Mouse (Mus musculus) midbrain, embryonic 11.5 days (tissue): ENCODE results near the gene Gm19426. TPM values are rescaled to one million over a fixed set of nuclear protein-coding genes. Genes with fewer than 3 reads are reported as not detected.

ENCODE experiments used
- ATAC-seq: fragments of 200-750 bp; cut with Nextera tagmentation; 2 replicates; pipeline ENCODE4 v1.8.0; 2017; ENCODE audit warnings: moderate TSS enrichment, moderate library complexity; ENCODE audit not compliant: low FRiP score
- DNase-seq: peaks from one replicate; pipeline ENCODE4 v3.0.0; 2015; ENCODE audit warnings: low spot score; ENCODE audit errors: missing footprints
- H3K27ac ChIP-seq: fragments of 300-500 bp; sonication (generic); 2 replicates; pipeline ENCODE4 v1.5.1; 2014; ENCODE audit warnings: low read depth, low read length
- H3K27me3 ChIP-seq: fragments of 300-500 bp; sonication (generic); 2 replicates; pipeline ENCODE4 v1.6.1; 2014; ENCODE audit warnings: mild to moderate bottlenecking, low read length, moderate library complexity, mixed read lengths; ENCODE audit not compliant: control insufficient read depth, insufficient read depth
- H3K36me3 ChIP-seq: fragments of 300-500 bp; sonication (generic); 2 replicates; pipeline ENCODE4 v1.6.1; 2014; ENCODE audit warnings: mild to moderate bottlenecking, low read length, moderate library complexity, mixed read lengths; ENCODE audit not compliant: control insufficient read depth, insufficient read depth
- H3K4me1 ChIP-seq: fragments of 300-500 bp; sonication (generic); 2 replicates; pipeline ENCODE4 v1.6.1; 2014; ENCODE audit warnings: low read length; ENCODE audit not compliant: control insufficient read depth, insufficient read depth
- H3K4me2 ChIP-seq: fragments of 300-500 bp; sonication (generic); 2 replicates; pipeline ENCODE4 v1.6.1; 2014; ENCODE audit warnings: mild to moderate bottlenecking, moderate library complexity
- H3K4me3 ChIP-seq: fragments of 300-500 bp; sonication (generic); 2 replicates; pipeline ENCODE4 v1.5.1; 2014; ENCODE audit warnings: low read depth, low read length
- H3K9ac ChIP-seq: fragments of 300-500 bp; sonication (generic); 2 replicates; pipeline ENCODE4 v1.6.1; 2014; ENCODE audit warnings: low read length
- H3K9me3 ChIP-seq: fragments of 300-500 bp; sonication (generic); 2 replicates; pipeline ENCODE4 v1.6.1; 2016; ENCODE audit warnings: low read length; ENCODE audit not compliant: control insufficient read depth
- WGBS: fragments of 180-500 bp; shearing (Covaris S2); extraction: QIAGEN DNeasy Blood & Tissue Kit; methylation state at CpG from one replicate; pipeline ENCODE4 v1.1.7; 2014; 5-methylcytosine and 5-hydroxymethylcytosine counted together
- polyA plus RNA-seq: library from polyadenylated mRNA; unstranded; fragments of >200 nt; fragmentation: Nextera tagmentation; extraction: Ambion mirVana; gene quantifications from 2 replicates; pipeline ENCODE4 v1.2.1, GENCODE M21; 2014

Gm19426 gene
- polyA plus RNA-seq, 1 experiment from 2014 or later: 6.5 TPM

GRCm38 (mm10) chr2:84775665-84776064 is 32.2 kb upstream of the Gm19426 start:
- no peaks in the 10 kb centered on the region for H3K27me3 ChIP-seq
- H3K9me3 ChIP-seq: no peaks in the 10 kb centered on the region
- no peak overlapping the region for H3K4me3 ChIP-seq
- 83% methylated on average over 6 of the region's 6 CpGs for WGBS
- H3K4me1 ChIP-seq: peaks cover 9% of the 10 kb centered on the region
- H3K36me3 ChIP-seq: no peaks in the 10 kb centered on the region
- ATAC-seq (no peak), DNase-seq (no peak)
- H3K27ac ChIP-seq: peak overlapping the region; percentile 52; the same call in 1 of the 2 replicates
- no peak overlapping the region for H3K4me2 ChIP-seq
- no peak overlapping the region for H3K9ac ChIP-seq

- Histone ChIP-seq H3K9ac (peak within 1 kb of the TSS; percentile 62), H3K27me3 (no peaks in the 10 kb centered on the region), H3K9me3 (no peaks in the 10 kb centered on the region), H3K4me1 (peaks cover 9% of the 10 kb centered on the region), H3K4me2 (peak within 1 kb of the TSS; percentile 49), H3K4me3 (peak within 1 kb of the TSS; percentile 23), H3K27ac (peak within 1 kb of the TSS; percentile 89), H3K36me3 (no peaks in the 10 kb centered on the region)
- 69% methylated on average over 9 of the region's 9 CpGs for WGBS
- peak; percentile 86 for DNase-seq
- ATAC-seq: peak; percentile 51
Observed at GRCm38 (mm10) chr2:84775241-84775640, 31.8 kb upstream of the Gm19426 start, which contains the start of gene Serping1. TSS of gene Serping1 (minus strand) at chr2:84775444.

GRCm38 (mm10) chr2:84774751-84775150 is 31.3 kb upstream of the Gm19426 start:
- under 1% methylated on average over 14 of the region's 15 CpGs for WGBS
- ATAC-seq: peak; percentile 97
- Histone ChIP-seq H3K27me3 (no peaks in the 10 kb centered on the region), H3K27ac (peak overlapping the region; percentile 89), H3K4me2 (peak overlapping the region; percentile 49), H3K9me3 (no peaks in the 10 kb centered on the region), H3K4me3 (peak overlapping the region; percentile 23), H3K9ac (peak overlapping the region; percentile 62), H3K4me1 (peaks cover 9% of the 10 kb centered on the region), H3K36me3 (no peaks in the 10 kb centered on the region)
- peak; percentile 97 for DNase-seq

- H3K36me3 ChIP-seq: no peaks in the 10 kb centered on the region
- DNase-seq: no peak
- no peak for ATAC-seq
- no peaks in the 10 kb centered on the region for H3K27me3 ChIP-seq
- H3K4me3 ChIP-seq: no peak overlapping the region
- no peaks in the 10 kb centered on the region for H3K9me3 ChIP-seq
- 91% methylated on average over 5 of the region's 5 CpGs for WGBS
- H3K4me1 ChIP-seq: peaks cover 9% of the 10 kb centered on the region
- H3K9ac ChIP-seq: no peak overlapping the region
- H3K4me2 ChIP-seq: no peak overlapping the region
- H3K27ac ChIP-seq: no peak overlapping the region
Observed at GRCm38 (mm10) chr2:84773195-84773594, 29.7 kb upstream of the Gm19426 start.

GRCm38 (mm10) chr2:84772454-84772853 is 29.0 kb upstream of the Gm19426 start:
- no peak overlapping the region for H3K9ac ChIP-seq
- H3K9me3 ChIP-seq: no peaks in the 10 kb centered on the region
- DNase-seq: no peak
- H3K4me1 ChIP-seq: peaks cover 9% of the 10 kb centered on the region
- ATAC-seq: no peak
- H3K4me2 ChIP-seq: no peak overlapping the region
- H3K36me3 ChIP-seq: no peaks in the 10 kb centered on the region
- 91% methylated on average over 4 of the region's 4 CpGs for WGBS
- H3K4me3 ChIP-seq: no peak overlapping the region
- H3K27me3 ChIP-seq: no peaks in the 10 kb centered on the region
- no peak overlapping the region for H3K27ac ChIP-seq

GRCm38 (mm10) chr2:84770501-84770900 is 27.0 kb upstream of the Gm19426 start:
- WGBS: 80% methylated on average over 6 of the region's 6 CpGs
- Histone ChIP-seq H3K4me3 (no peak overlapping the region), H3K27me3 (no peaks in the 10 kb centered on the region), H3K9me3 (no peaks in the 10 kb centered on the region), H3K9ac (no peak overlapping the region), H3K4me1 (peaks cover 9% of the 10 kb centered on the region), H3K4me2 (no peak overlapping the region), H3K36me3 (no peaks in the 10 kb centered on the region), H3K27ac (no peak overlapping the region)
- no peak for ATAC-seq
- DNase-seq: no peak

- Histone ChIP-seq H3K9ac (no peak overlapping the region), H3K9me3 (no peaks in the 10 kb centered on the region), H3K4me1 (no peaks in the 10 kb centered on the region), H3K4me2 (no peak overlapping the region), H3K27ac (no peak overlapping the region), H3K27me3 (no peaks in the 10 kb centered on the region), H3K4me3 (no peak overlapping the region), H3K36me3 (no peaks in the 10 kb centered on the region)
- WGBS: 73% methylated on average over 1 of the region's 1 CpGs
- DNase-seq (no peak), ATAC-seq (no peak)
Observed at GRCm38 (mm10) chr2:84762818-84763217, 19.4 kb upstream of the Gm19426 start.

GRCm38 (mm10) chr2:84762295-84762694 is 18.8 kb upstream of the Gm19426 start:
- H3K4me2 ChIP-seq: no peak overlapping the region
- H3K9me3 ChIP-seq: no peaks in the 10 kb centered on the region
- no peak overlapping the region for H3K9ac ChIP-seq
- H3K4me3 ChIP-seq: no peak overlapping the region
- no peaks in the 10 kb centered on the region for H3K27me3 ChIP-seq
- H3K36me3 ChIP-seq: no peaks in the 10 kb centered on the region
- no peak overlapping the region for H3K27ac ChIP-seq
- H3K4me1 ChIP-seq: no peaks in the 10 kb centered on the region
- ATAC-seq (no peak), DNase-seq (no peak)
- 32% methylated on average over 4 of the region's 4 CpGs for WGBS

GRCm38 (mm10) chr2:84761840-84762239 is 18.4 kb upstream of the Gm19426 start:
- Histone ChIP-seq H3K4me2 (no peak overlapping the region), H3K27ac (no peak overlapping the region), H3K9me3 (no peaks in the 10 kb centered on the region), H3K9ac (no peak overlapping the region), H3K36me3 (no peaks in the 10 kb centered on the region), H3K4me3 (no peak overlapping the region), H3K27me3 (no peaks in the 10 kb centered on the region), H3K4me1 (no peaks in the 10 kb centered on the region)
- WGBS: 88% methylated on average over 1 of the region's 1 CpGs
- ATAC-seq (no peak), DNase-seq (no peak)
